Mouse (Mus musculus) forebrain, embryonic 15.5 days (tissue): Measurements from ENCODE around the gene Sphk2. TPM values are rescaled to one million over a fixed set of nuclear protein-coding genes. Genes with fewer than 3 reads are reported as not detected.

Experiments used
- ATAC-seq: fragments of 200-750 bp; cut with Nextera tagmentation; replicated peaks from 2 replicates; pipeline ENCODE4 v1.8.0; 2017; ENCODE audit warnings: mild to moderate bottlenecking, moderate TSS enrichment, moderate library complexity
- H3K27ac ChIP-seq: fragments of 300-500 bp; sonication (generic); replicated peaks from 2 replicates; pipeline ENCODE4 v1.5.1; 2015; ENCODE audit warnings: mild to moderate bottlenecking, inconsistent platforms
- H3K27me3 ChIP-seq: fragments of 300-500 bp; sonication (generic); 2 replicates; pipeline ENCODE4 v1.6.1; 2015; ENCODE audit warnings: inconsistent platforms
- H3K36me3 ChIP-seq: fragments of 300-500 bp; sonication (generic); 2 replicates; pipeline ENCODE4 v1.6.1; 2015; ENCODE audit warnings: mild to moderate bottlenecking, inconsistent platforms
- H3K4me1 ChIP-seq: fragments of 300-500 bp; sonication (generic); 2 replicates; pipeline ENCODE4 v1.6.1; 2015; ENCODE audit warnings: inconsistent platforms
- H3K4me2 ChIP-seq: fragments of 300-500 bp; sonication (generic); replicated peaks from 2 replicates; pipeline ENCODE4 v1.6.1; 2015; ENCODE audit warnings: mild to moderate bottlenecking, inconsistent platforms
- H3K4me3 ChIP-seq: fragments of 300-500 bp; sonication (generic); 2 replicates; pipeline ENCODE4 v1.5.1; 2015; ENCODE audit warnings: mild to moderate bottlenecking, inconsistent platforms
- H3K9ac ChIP-seq: fragments of 300-500 bp; sonication (generic); replicated peaks from 2 replicates; pipeline ENCODE4 v1.6.1; 2015; ENCODE audit warnings: mild to moderate bottlenecking, inconsistent platforms
- H3K9me3 ChIP-seq: fragments of 300-500 bp; sonication (generic); 2 replicates; pipeline ENCODE4 v1.6.1; 2016; ENCODE audit warnings: inconsistent platforms
- WGBS: fragments of 180-500 bp; shearing (Covaris S2); methylation state at CpG from one replicate; pipeline ENCODE4 v1.1.7; 2015; ENCODE audit warnings: mixed read lengths; 5-methylcytosine and 5-hydroxymethylcytosine counted together
- polyA plus RNA-seq: library from polyadenylated mRNA; unstranded; fragments of >200 nt; fragmentation: Nextera tagmentation; extraction: Ambion mirVana; gene quantifications from 2 replicates; pipeline ENCODE4 v1.2.1, GENCODE M21; 2015

Gene Sphk2
- polyA plus RNA-seq, 1 experiment from 2014 or later = 29.0 TPM

GRCm38 (mm10) chr7:45700301-45701015, 17.3 kb downstream of the Sphk2 start:
- H3K36me3 ChIP-seq = no peaks in the 10 kb centered on the region
- 1% methylated on average over 20 of the region's 20 CpGs for whole genome bisulfite sequencing
- peaks cover 44% of the 10 kb centered on the region for H3K4me1 ChIP-seq
- peaks cover 20% of the 10 kb centered on the region for H3K27me3 ChIP-seq
- no peaks in the 10 kb centered on the region for H3K9me3 ChIP-seq
- ATAC-seq = peak; percentile 27; the same call in 1 of the 2 replicates
- H3K4me3 ChIP-seq = peak overlapping the region; percentile 57
- H3K27ac ChIP-seq = peak overlapping the region; percentile 76
- H3K9ac ChIP-seq = peak overlapping the region; percentile 74
- H3K4me2 ChIP-seq = peak overlapping the region; percentile 90

- Histone ChIP-seq H3K4me1 (peaks cover 39% of the 10 kb centered on the region), H3K9ac (peak within 1 kb of the TSS; percentile 74), H3K27ac (peak within 1 kb of the TSS; percentile 76), H3K36me3 (no peaks in the 10 kb centered on the region), H3K27me3 (peaks cover 20% of the 10 kb centered on the region), H3K4me3 (peak within 1 kb of the TSS; percentile 57), H3K4me2 (peak within 1 kb of the TSS; percentile 90), H3K9me3 (no peaks in the 10 kb centered on the region)
- WGBS = under 1% methylated on average over 36 of the region's 36 CpGs
- ATAC-seq = no peak
Observed at GRCm38 (mm10) chr7:45699523-45700141, 18.2 kb downstream of the Sphk2 start, which contains the start of gene Car11. Gene Car11, plus strand, starts transcription at chr7:45699843.

GRCm38 (mm10) chr7:45697894-45698293, 19.9 kb downstream of the Sphk2 start:
- peaks cover 20% of the 10 kb centered on the region for H3K27me3 ChIP-seq
- H3K27ac ChIP-seq = no peak overlapping the region
- H3K9ac ChIP-seq = no peak overlapping the region
- H3K36me3 ChIP-seq = no peaks in the 10 kb centered on the region
- H3K4me1 ChIP-seq = peaks cover 27% of the 10 kb centered on the region
- no peaks in the 10 kb centered on the region for H3K9me3 ChIP-seq
- no peak overlapping the region for H3K4me2 ChIP-seq
- no peak overlapping the region for H3K4me3 ChIP-seq
- ATAC-seq = no peak
- 81% methylated on average over 7 of the region's 7 CpGs for WGBS

- ATAC-seq = no peak
Observed at GRCm38 (mm10) chr7:45695098-45695497, 22.7 kb downstream of the Sphk2 start.

DNA sequence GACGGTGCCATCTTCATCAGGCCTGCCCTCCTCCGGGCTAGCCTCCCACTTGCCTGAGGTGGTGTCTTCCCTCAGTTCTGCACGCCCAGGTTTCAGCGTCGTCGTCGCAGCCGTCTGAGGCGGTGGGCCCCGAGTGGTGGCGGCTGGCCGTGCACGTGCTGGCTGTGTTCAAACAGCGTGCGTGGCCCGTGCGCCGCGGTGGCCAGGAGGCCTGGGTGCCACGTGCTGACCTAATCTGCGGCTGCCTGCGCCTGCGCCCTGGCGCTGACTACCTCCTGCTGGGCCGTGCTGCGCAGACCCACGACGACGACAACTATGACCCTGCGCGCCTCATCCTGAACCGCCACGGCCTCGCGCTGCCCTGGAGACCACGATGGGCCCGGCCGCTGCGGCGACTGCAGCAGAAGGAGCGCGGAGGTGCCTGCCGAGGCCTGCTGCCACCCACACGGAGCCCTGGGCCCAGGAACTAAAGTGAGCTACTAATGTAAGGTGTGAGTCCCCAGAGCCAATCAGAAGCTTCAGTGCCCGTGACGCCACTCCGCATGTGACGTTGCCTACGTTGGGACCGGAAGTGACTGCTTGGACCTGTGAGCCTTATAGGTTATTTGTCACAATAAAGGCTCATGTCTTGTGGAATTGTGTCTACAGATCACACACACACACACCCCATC, 23.7 kb downstream of the Sphk2 start, which contains the start of gene Sec1:
TSS of gene Sec1 (minus strand) at position 482 of the 671 bp plus-strand sequence.
- no peaks in the 10 kb centered on the region for H3K9me3 ChIP-seq
- WGBS = 89% methylated on average over 50 of the region's 50 CpGs
- no peak within 1 kb of the TSS for H3K9ac ChIP-seq
- H3K4me3 ChIP-seq = no peak within 1 kb of the TSS
- H3K27me3 ChIP-seq = peaks cover 8% of the 10 kb centered on the region
- no peak within 1 kb of the TSS for H3K4me2 ChIP-seq
- H3K4me1 ChIP-seq = no peaks in the 10 kb centered on the region
- no peak within 1 kb of the TSS for H3K27ac ChIP-seq
- no peaks in the 10 kb centered on the region for H3K36me3 ChIP-seq
- no peak for ATAC-seq

More at GRCm38 (mm10) chr7:45695098-45695497, 22.7 kb downstream of the Sphk2 start:
- no peak overlapping the region for H3K9ac ChIP-seq
- H3K36me3 ChIP-seq = no peaks in the 10 kb centered on the region
- no peak overlapping the region for H3K27ac ChIP-seq
- no peaks in the 10 kb centered on the region for H3K9me3 ChIP-seq
- no peak overlapping the region for H3K4me2 ChIP-seq
- peaks cover 7% of the 10 kb centered on the region for H3K4me1 ChIP-seq
- H3K4me3 ChIP-seq = no peak overlapping the region
- peaks cover 17% of the 10 kb centered on the region for H3K27me3 ChIP-seq
- WGBS = 39% methylated on average over 6 of the region's 6 CpGs

- H3K36me3 ChIP-seq = no peaks in the 10 kb centered on the region
- no peak for ATAC-seq
- no peak overlapping the region for H3K27ac ChIP-seq
- no peak overlapping the region for H3K9ac ChIP-seq
- H3K9me3 ChIP-seq = no peaks in the 10 kb centered on the region
- H3K4me3 ChIP-seq = no peak overlapping the region
- H3K4me1 ChIP-seq = no peaks in the 10 kb centered on the region
- no peaks in the 10 kb centered on the region for H3K27me3 ChIP-seq
- WGBS = 78% methylated on average over 2 of the region's 2 CpGs
- no peak overlapping the region for H3K4me2 ChIP-seq
Observed at GRCm38 (mm10) chr7:45692364-45692763, 25.4 kb downstream of the Sphk2 start.

DNA sequence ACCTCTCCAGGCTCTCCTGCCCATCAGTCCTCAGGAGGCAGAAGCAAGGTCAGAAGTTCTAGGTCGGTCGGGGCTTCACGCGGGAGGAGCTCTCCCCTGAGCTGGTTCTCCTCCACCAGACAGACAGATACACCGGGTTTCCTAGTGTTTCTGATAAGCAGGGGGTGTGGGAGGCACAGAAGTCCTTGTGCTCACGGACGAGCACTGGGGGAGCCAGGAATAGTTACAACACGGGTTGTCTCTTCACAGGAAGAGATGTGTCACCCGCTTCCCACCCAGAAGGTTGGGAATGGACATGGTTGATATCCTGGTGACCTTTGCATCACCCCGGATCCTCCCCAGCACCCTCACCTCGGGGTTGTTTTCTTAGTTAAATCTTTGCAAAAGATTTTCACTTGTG, 28.0 kb downstream of the Sphk2 start:
- Histone ChIP-seq H3K4me1 (no peaks in the 10 kb centered on the region), H3K36me3 (no peaks in the 10 kb centered on the region), H3K27ac (no peak overlapping the region), H3K27me3 (no peaks in the 10 kb centered on the region), H3K9me3 (no peaks in the 10 kb centered on the region), H3K4me3 (no peak overlapping the region), H3K9ac (no peak overlapping the region), H3K4me2 (no peak overlapping the region)
- WGBS = 82% methylated on average over 11 of the region's 11 CpGs
- no peak for ATAC-seq

DNA sequence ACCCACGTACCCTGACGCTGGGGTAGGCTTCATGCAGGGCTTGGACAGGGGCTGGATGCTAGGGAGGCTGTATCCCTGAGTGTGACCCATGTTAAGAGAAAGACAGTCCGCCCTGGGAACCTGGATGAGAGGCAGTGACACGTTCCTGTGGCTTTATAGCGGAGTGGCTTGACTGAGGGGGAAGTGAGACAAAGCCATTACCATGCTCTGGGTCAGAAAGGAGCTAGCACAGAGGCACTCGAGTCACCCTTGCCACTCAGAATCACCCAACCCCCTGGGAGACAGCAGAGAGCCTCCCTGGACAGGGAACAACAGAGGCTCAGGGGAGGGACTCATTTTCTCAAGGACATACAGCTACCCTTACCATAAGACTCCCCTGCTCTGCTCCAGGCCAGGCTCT, 28.7 kb downstream of the Sphk2 start:
- Histone ChIP-seq H3K27me3 (no peaks in the 10 kb centered on the region), H3K27ac (no peak overlapping the region), H3K4me2 (no peak overlapping the region), H3K9me3 (no peaks in the 10 kb centered on the region), H3K36me3 (no peaks in the 10 kb centered on the region), H3K4me1 (no peaks in the 10 kb centered on the region), H3K4me3 (no peak overlapping the region), H3K9ac (no peak overlapping the region)
- 71% methylated on average over 6 of the region's 6 CpGs for WGBS
- no peak for ATAC-seq

- H3K4me2 ChIP-seq = no peak overlapping the region
- H3K27me3 ChIP-seq = no peaks in the 10 kb centered on the region
- H3K9me3 ChIP-seq = no peaks in the 10 kb centered on the region
- no peaks in the 10 kb centered on the region for H3K36me3 ChIP-seq
- no peak overlapping the region for H3K9ac ChIP-seq
- H3K4me1 ChIP-seq = peaks cover 8% of the 10 kb centered on the region
- no peak overlapping the region for H3K4me3 ChIP-seq
- 77% methylated on average over 3 of the region's 3 CpGs for WGBS
- no peak overlapping the region for H3K27ac ChIP-seq
- ATAC-seq = no peak
Observed at GRCm38 (mm10) chr7:45686841-45687240, 31.0 kb downstream of the Sphk2 start.

DNA sequence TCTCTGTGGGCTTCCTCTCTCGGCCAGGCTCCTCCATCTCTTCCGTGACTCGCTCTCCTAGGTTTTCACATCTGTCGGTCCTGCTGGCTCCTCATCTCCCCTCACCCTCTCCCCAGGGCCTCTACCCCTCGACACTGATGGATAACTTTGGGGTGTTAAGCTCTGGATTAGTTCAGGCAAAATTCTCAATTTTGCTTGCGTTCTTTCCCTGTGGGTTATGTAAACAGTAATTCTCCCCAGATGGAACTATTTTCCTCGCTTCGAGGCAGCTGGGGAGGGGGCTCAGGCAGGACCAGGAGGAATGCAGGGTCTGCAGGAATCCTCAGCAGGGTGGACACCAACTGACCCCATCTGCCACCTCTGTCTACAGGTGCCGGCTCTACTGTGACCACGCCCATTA, 32.0 kb downstream of the Sphk2 start:
- no peak overlapping the region for H3K4me2 ChIP-seq
- ATAC-seq = no peak
- 75% methylated on average over 10 of the region's 10 CpGs for WGBS

DNA sequence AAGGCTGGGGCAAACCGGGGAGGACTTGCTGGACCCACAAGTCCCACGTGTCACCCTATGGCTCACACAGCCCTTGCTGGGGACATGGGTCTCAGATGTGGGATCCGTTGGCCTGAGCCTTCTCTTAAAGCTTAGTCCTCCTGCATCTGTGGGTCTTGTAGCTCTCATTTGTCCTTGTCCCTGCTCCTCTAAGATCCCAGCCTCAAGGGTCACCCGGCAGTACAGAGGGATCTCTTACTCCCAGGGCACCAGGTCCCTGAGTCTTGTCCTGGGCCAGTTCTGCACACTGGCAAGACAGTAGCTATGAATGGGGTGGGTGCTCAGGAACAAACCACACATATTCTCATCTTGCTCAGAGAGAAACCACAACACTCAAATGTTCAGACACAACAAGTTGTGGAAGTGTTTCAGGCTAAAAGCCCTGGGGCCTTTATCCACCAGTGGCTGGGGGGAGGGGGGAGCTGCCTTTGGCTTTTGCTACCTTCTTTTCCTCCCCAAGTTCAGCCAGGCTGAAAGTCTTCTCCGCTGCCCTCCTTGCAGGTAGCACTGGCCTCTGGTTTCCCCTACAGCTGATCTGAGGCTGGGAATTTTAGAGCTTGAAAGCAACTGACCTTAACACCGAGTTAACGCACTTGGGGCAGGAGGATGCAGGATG, 34.3 kb downstream of the Sphk2 start, which contains the start of gene Ntn5:
TSS of gene Ntn5 (plus strand) at position 627 of the 655 bp plus-strand sequence.
- Histone ChIP-seq H3K4me2 (no peak within 1 kb of the TSS), H3K4me1 (peaks cover 8% of the 10 kb centered on the region), H3K27me3 (no peaks in the 10 kb centered on the region), H3K9me3 (no peaks in the 10 kb centered on the region), H3K4me3 (no peak within 1 kb of the TSS), H3K9ac (no peak within 1 kb of the TSS), H3K36me3 (no peaks in the 10 kb centered on the region), H3K27ac (peak within 1 kb of the TSS; percentile 69)
- ATAC-seq = no peak
- WGBS = 75% methylated on average over 7 of the region's 7 CpGs

More for the DNA sequence above, 32.0 kb downstream of the Sphk2 start:
- Histone ChIP-seq H3K36me3 (no peaks in the 10 kb centered on the region), H3K9me3 (no peaks in the 10 kb centered on the region), H3K4me1 (peaks cover 8% of the 10 kb centered on the region), H3K27me3 (no peaks in the 10 kb centered on the region), H3K9ac (no peak overlapping the region), H3K27ac (no peak overlapping the region), H3K4me3 (no peak overlapping the region)
